Mouse (Mus musculus): ENCODE data around the gene Rab5if. TPM values are rescaled to one million over a fixed set of nuclear protein-coding genes. Genes with fewer than 3 reads are reported as not detected.
"Not testable (repeated sequence)": the region's sequence is repeated elsewhere in the genome, so short reads cannot be mapped to it uniquely, and the experiment has no call there.

Gene Rab5if
- total RNA-seq, 2 experiments from 2014 or later = 130 to 197 TPM

DNA sequence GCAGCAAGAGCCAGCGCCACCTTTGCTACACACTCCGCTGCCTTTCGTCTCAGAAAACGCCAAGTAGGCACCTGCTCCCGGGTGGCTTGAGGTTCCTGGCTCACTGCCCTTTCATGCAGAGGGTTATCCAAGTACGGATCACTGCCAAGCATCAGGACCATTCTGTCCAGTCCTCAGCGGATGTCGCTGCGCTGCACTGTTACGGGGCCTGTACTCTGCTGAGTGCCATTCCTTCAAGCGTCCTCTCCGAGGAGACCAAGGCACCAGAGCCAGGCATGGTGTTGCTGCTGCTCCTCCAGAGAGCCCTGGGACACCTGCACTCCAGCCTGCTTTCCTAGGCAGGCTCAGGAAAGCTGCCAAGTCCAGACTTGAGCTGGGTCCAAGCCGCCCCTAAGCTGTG, 9.3 kb upstream of the Rab5if start:
- not testable (repeated sequence) for ATAC-seq (replicated peaks; ENCODE audit: low FRiP score, low TSS enrichment, poor library complexity, severe bottlenecking)

DNA sequence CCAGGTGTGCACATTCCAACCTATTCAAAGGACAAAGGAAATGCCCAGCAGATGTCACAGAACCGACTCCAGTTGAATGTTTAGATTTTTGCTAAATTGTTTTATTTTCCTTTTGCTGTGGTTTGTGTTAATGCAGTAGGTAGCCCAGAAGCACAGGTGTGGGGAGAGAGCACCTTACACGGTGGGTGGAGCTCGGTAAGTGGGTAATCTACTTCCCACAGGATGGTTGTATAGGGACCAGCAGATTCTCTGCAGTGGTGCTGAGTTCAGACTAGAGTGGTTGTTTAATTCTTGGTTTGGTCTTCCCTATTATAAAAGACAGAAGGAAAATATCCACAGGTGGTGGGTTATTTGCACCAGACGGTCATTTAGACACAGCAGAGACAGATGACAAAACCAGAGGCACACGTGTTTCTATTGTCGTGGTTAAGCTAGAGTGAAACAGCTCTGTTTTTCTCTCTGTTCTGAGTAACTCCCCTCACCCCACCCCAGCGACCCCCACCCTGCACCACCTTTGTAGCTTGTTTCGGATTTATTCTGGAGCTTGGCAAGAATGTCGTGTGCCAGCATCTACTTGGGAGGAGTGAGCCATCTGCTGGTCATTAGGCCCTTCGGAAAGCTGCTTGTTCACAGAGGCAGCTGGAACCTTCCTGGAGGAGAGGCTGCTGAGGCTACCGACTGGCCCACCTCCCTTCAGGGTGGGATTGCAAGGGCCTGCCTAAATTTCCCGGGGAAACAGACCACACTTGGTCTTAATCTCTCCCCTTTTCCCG, 8.7 kb upstream of the Rab5if start:
- ATAC-seq (replicated peaks; ENCODE audit: low FRiP score, low TSS enrichment, poor library complexity, severe bottlenecking) = not testable (repeated sequence)

DNA sequence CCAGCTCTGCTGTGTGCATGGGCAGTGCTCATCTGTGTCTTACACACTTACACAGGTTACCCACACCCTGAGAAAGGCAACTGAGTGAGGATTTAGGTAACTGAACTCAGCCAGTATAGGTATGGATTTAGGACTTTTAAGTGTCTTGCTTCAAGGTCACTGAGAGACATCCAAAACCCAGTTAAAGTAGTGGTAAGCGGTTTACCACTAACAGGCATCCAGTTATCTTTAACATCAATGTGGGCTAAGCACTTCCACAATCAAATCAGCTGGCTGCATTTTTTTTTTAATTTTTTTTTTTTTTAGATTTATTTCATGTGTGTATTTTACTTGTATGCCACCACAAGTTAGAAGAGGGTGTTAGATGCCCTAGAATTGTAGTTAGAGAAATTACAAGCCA, 6.6 kb upstream of the Rab5if start:
- ATAC-seq (replicated peaks; ENCODE audit: low FRiP score, low TSS enrichment, poor library complexity, severe bottlenecking) = no peak

DNA sequence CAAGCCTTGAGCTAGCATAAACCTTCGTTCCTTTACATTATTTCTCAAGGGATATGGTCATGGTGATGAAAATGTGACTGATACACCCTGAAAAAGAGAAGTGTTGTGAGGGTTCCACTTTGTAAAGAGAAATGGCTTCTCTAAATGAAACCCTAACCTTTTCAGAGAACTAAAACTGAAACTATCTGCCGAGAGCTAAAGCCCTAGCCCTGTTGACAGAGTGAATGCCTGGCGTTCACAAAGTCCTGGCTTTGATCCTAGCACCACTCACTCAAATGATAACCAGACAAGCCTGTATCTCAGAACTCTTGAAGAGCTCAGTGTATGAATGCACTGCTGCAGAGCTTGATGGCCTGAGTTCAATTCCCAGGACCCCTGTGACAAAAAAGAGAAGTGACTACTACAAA, 5.5 kb upstream of the Rab5if start:
- ATAC-seq (replicated peaks; ENCODE audit: low FRiP score, low TSS enrichment, poor library complexity, severe bottlenecking) = no peak

DNA sequence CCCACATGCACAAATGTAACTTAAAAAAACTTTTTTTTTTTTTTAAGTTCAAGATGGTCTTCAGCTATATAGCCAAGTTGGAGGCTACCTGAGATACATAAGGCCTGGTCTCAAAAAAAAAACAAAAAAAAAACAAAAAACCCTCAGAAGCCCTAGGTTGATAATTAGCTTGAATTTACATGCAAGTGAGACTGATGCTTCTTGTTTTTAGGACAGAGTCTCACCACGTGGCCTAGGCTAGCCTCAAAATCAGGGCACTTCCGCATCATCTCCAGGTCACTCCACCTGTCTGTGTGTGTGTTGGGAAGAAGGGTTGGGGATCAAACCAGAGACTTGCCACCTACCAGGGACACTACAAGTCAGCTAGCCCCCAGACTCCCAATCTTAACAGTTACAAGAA, 5.1 kb upstream of the Rab5if start, which contains the start of gene 4930518I15Rik:
4930518I15Rik (minus strand) TSS at position 112 of the 400 bp plus-strand sequence.
- ATAC-seq (replicated peaks; ENCODE audit: low FRiP score, low TSS enrichment, poor library complexity, severe bottlenecking) = no peak

DNA sequence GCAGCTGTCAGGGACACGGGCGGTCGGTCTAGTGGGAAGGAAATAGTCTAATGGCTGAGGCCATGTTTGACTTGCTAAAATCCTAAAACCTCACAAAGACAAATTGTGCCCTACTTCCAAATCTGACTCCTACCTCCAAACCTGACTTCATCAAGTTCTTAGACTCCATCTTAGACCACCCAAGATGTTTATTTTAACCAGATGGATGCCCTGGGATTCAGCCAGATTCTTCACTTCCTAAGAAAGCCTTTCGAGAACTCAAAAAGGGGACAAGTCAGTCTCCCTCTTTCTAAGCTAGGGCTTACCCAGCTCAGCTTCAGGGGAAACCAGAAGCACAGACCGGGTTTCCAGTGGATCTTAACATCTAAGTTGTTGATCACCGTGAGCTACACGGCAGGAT, 4.3 kb upstream of the Rab5if start:
- ATAC-seq (replicated peaks; ENCODE audit: low FRiP score, low TSS enrichment, poor library complexity, severe bottlenecking) = no peak

DNA sequence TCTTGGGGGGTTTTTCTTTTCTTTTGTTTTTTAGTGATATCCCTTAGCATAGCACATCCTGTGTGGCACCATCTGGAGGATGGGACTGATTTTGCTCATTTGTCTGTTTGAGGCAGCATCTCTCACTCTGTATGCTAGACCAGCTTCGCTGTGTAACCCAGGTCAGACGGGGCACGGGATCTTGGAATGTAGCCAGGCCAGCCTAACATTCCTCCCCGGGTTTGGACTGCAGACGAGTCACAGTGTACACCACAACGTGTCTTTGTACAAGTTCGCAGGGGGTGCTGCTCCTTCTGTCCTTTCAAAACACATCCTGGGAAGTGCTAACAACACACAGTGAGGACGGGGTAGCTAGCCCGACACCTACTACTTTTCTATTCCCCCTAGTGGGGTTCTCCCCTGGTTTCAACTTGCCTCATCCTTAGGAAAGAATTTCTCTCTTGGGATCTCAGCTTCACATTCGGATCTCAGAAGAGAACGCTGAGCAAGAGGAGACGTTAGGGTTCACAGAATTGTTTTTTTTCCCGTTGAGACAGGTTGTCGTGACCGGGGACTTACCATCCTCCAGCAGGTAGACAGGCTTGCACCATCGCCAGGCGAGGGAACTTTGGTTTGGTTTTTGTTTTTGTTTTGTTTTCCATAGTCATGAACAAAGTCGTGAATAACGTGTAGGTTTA, 749 bp upstream of the Rab5if start:
- peak; percentile 31 for ATAC-seq (replicated peaks; ENCODE audit: low FRiP score, low TSS enrichment, poor library complexity, severe bottlenecking)

DNA sequence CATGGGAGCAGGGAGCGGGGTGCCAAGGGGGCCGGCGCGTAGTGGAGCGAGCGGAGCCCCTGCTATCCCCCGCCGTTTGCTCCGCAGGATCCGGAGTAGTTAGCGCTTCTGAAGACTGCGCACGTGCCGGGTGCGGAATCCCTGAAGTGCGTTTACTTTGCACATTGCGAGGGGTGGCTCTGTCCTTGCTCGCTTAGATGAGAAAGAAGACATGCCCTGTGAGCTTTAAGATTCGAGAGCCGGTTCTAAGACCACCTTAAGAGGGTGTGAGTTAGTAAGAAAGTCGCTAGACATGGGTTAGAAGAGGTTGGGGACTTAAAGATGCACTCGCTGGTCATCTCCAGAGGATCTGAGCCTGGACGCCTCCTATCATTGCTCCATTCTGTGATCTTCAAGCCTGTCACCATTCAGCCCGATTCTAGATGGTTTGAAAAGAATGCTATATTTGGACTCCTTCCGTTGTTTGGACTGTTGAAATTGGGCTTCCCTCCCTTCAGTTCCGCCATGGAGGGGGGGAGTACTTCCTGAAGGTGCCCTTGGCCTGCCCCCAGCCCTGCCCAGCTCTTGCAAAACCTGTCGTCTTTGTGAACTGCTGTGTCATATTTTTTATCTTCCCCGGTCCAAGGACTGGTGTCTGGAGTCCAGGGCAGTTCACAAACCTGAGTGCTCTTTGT, 696 bp downstream of the Rab5if start:
- ATAC-seq (replicated peaks; ENCODE audit: low FRiP score, low TSS enrichment, poor library complexity, severe bottlenecking) = peak; percentile 42

DNA sequence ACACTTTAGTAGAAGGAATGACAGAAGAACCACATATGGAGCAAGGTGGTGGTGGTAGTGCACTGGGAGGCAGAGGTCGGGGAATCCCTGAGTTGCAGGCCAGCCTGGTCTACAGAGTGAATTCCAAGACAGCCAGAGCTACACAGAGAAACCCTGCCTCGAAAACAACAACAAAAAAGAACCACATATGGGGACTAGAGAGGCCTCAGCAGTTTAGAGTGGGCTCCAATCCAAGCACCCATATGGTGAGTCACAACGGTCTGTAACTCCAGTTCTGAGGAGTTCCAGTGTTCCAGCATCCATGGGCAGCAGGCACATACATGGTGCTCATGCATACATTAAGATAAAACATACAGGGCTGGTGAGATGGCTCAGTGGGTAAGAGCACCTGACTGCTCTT, 1.6 kb downstream of the Rab5if start:
- no peak for ATAC-seq (replicated peaks; ENCODE audit: low FRiP score, low TSS enrichment, poor library complexity, severe bottlenecking)

DNA sequence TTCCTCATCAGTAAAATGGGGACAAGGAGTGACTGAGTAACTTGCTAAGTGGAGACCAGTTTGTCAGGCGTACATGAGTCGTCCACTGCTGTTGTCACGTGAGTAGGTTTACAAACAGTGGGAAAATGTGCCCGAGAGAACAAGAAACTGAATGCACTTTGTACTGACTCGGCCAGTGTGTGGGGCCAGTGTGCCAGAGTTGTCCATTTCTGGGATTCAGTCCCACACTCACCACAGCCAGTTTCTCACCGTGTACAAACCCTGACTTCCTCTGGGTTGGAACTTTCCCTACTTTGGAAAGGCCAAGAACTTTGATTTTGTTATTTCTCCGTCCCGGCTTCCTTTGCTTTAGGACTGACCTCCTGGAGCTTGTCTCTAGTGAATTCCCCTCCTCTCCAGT, 6.1 kb downstream of the Rab5if start:
- ATAC-seq (replicated peaks; ENCODE audit: low FRiP score, low TSS enrichment, poor library complexity, severe bottlenecking) = no peak

DNA sequence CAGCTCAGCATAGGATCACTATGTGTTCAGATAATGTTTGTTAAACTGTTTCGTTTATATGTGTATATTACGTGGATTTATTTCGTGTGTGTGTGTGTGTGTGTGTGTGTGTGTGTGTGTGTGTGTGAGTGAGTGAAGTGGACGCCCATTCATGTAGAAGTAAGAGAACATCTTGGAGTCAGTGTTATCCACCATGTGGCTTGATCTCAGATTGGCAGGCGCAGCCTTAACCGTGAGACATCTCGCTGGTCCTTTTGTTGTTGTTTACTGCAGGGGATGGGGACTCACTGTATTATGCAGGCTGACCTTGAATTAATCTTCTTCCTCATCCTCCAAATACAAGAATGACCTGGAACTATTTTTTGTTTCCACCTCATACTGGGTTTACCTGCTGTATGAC, 6.6 kb downstream of the Rab5if start:
- ATAC-seq (replicated peaks; ENCODE audit: low FRiP score, low TSS enrichment, poor library complexity, severe bottlenecking) = no peak

DNA sequence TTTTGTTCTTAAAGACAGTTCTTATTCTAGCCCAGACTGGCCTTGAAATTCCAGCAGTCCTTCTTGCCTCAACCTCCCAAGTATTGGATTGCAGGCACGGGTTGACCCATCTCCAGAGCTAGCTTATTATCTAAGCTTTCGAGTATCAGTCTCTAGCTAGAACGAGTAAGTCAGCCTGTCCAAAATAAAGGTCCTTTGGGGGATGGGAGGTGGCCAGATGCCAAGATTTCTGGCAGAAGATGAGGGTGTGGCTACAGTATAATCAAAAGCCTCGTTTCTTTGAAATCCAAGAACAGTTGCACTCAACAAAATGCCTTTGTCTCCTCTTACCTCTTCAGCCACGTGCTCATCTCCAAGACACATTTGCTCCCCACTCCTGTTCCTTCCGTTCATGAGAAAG, 7.6 kb downstream of the Rab5if start:
- ATAC-seq (replicated peaks; ENCODE audit: low FRiP score, low TSS enrichment, poor library complexity, severe bottlenecking) = no peak

DNA sequence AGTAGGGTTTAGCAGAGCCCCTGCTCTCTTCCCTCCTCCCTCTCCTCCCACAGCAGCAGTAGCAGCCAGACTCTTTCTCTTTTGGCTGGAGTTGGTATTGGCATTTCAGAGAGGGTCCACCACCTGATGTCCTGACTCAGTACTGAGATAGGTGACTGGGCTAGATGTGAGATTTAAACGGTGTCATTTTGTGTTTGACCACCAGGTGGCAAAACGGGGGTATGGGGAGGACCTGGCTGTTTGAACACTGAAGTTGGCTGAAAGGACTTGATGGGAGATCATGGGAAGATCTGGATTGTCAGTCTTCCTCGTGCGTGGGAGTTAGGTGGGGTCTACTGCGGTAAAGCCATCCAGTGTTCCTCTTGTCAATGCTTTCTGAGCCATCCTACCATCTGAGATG, 10.7 kb downstream of the Rab5if start:
- peak; percentile 62 for ATAC-seq (replicated peaks; ENCODE audit: low FRiP score, low TSS enrichment, poor library complexity, severe bottlenecking)

DNA sequence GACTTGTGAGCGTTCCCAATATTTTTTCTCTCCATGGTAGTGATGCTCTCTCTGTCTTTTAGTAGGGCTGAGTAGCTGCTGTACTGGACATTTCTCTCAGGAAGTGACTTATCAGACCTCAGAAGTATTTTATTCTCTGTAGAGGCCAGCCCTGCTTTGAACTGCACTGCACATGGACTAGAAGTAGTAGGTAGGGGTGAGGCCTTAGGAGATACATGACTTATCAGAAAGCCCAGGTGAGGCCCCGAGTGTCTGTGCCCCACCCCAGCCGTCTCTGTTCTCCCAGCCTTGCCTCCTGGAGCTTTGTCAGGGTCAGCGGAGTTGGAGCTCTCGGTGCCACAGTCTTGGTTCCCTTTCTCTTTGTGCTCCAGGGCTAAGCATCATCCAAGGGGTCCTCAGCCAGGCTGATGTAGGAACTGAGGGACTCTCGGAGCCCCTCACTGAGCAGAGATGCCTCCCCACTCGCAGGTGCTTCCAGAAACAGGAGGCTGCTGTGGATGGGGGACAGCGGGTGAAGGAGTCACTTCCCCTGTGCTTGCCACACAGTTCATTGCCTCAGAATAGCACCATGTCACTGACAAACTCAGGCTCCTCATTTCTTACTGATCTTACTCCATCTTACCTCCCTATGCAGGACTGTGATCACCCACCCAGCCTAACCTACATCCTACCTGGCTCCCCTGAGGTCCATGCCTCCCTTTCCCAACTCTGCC, 11.3 kb downstream of the Rab5if start:
- ATAC-seq (replicated peaks; ENCODE audit: low FRiP score, low TSS enrichment, poor library complexity, severe bottlenecking) = no peak

DNA sequence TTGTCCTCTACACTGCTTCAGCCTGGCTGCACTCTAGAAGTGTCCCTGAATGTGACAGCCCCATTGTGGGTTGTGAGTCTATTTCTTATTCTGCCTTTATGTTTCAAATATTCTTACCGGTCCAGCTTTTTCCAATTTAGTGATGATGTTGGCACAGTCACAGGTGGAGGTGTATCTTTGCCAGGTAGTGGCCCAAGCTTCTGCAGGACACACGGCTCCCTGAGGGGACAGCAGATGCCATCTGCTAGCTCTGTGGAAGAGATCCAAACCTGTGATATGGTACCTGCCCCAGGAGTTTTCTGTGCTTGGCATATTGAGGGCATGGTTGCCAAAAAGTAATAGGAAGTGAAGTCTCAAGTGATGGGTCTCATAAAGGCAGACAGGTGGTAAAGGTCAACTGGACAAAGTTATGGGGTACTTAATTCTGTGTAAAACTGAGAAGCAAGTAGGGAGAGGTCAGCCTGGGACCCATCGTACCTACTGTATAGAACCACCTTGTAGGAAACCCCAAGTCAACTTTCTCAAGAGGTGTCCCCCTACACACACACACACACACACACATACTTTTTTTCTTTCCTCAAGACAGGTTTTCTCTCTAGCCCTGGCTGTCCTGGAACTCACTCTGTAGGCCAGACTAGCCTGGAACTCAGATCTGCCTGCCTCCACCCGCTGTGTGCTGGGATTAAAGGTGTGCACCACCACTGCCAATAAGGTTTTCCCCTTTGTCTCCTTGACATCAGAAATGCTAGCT, 12.0 kb downstream of the Rab5if start:
- no peak for ATAC-seq (replicated peaks; ENCODE audit: low FRiP score, low TSS enrichment, poor library complexity, severe bottlenecking)

DNA sequence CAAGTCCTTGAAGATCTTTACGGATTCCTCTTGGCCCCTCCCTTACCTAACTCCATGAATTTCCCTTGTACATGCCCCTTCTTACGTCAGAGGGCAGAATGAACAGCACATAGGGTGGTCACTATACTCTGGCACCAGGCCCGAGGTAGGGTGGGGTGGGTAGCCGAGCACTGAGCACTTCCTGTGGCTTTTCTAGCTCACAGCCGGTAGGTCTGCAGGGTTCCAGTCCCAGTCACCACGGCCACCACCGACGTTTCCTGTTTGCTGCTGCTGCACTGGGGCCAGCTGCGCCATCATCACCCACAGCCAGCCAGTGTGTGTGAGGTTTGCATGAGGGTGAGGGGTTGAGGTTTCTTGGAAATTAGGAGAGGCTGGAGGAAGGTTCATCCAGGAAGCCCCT, 14.8 kb downstream of the Rab5if start:
- ATAC-seq (replicated peaks; ENCODE audit: low FRiP score, low TSS enrichment, poor library complexity, severe bottlenecking) = no peak

DNA sequence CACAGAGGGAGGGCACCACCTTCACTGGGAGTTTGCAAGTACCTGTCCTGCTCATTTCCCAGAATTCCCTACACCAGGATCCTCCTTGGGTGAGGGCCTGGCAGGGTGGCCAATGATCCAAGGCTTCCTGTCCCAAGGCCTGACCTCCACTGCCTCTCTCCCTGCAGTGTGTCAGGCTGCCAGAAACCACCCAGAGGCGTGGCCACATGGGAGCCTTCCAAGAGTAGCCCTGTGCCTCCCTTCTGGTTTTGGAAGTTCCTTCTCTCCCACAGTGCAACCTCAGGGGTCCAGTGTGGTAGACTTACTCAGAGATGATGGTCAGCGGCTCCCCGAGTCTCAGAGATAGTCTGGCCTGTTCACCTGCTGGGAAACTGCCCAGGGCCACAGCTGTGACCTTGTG, 16.6 kb downstream of the Rab5if start:
- no peak for ATAC-seq (replicated peaks; ENCODE audit: low FRiP score, low TSS enrichment, poor library complexity, severe bottlenecking)

DNA sequence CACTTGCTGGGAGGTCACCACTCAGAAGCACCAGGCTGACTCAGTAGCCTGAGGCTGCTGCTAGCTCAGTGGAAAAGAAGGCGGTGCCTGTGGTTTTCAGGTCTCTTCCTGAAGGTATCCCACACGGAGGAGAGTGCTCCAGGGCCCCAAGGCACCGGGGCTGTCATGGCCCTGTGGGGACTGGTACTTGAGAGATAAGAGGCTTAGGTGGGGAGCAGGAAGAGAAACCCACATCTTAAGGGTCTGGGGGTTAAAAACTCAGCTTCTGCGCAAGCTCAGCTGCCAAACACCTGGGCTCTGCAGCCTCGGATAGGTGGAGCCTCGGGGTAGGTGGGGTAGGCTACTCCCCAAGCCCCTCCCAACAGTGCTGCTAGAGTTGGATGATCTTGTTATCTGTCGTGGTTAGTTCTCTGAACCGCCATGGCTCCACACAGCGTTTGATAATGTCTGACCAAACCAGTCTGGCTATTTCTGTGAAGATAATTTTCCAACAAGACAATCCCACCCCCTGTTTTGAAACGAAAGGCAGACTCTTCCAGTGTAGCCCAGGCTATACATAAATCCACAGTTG, 19.6 kb downstream of the Rab5if start:
- peak; percentile 79 for ATAC-seq (replicated peaks; ENCODE audit: low FRiP score, low TSS enrichment, poor library complexity, severe bottlenecking)

All from megakaryocyte-erythroid progenitor cell, adult 5-6 weeks (primary cell).